Comparison of ENCODE assay signal across 12 mouse cellular contexts in genomic region chr9:99871556-99872203, GRCm38 (mm10). TPM values are rescaled to one million over a fixed set of nuclear protein-coding genes. Genes with fewer than 3 reads are reported as not detected.
DNase-seq lines count a peak whose midpoint lies in the region; ATAC-seq and TF ChIP-seq lines count a peak whose summit lies in the region.
"Had no signal": no experiment of that assay in that cellular context is flagged by ENCODE, and none has a peak within 500 bp of the region (broad histone marks: within the 10 kb centered on the region; RNA-seq: fewer than 3 reads in every experiment).

No protein-coding gene starts in this region.

- WGBS in forebrain, embryonic 12.5 days: under 1% methylated on average over 33 of the region's 34 CpGs
- under 1% methylated on average over 34 of the region's 34 CpGs for WGBS in limb, embryonic 15.5 days
- WGBS in stomach, embryonic 16.5 days: 1% methylated on average over 34 of the region's 34 CpGs
- 2% methylated on average over 34 of the region's 34 CpGs for WGBS in lung, adult 2 months

- H3K27me3 ChIP-seq in forebrain, embryonic 12.5 days: peaks cover 97% of the 10 kb centered on the region
- H3K27me3 ChIP-seq in limb, embryonic 15.5 days: peaks cover 99% of the 10 kb centered on the region
- peaks cover 88% of the 10 kb centered on the region for H3K27me3 ChIP-seq in stomach, embryonic 16.5 days (ENCODE audit: control insufficient read depth, insufficient read depth, low read length)

- peak overlapping the region; percentile 41 for H3K4me2 ChIP-seq in forebrain, embryonic 12.5 days
- peak overlapping the region; percentile 26 for H3K4me2 ChIP-seq in limb, embryonic 15.5 days
- peak overlapping the region; percentile 10; the same call in 1 of the 2 replicates for H3K4me2 ChIP-seq in stomach, embryonic 16.5 days (ENCODE audit: low read depth, low read length)

- no peaks in the 10 kb centered on the region for H3K36me3 ChIP-seq in forebrain, embryonic 12.5 days (replicated peaks)
- no peaks in the 10 kb centered on the region for H3K36me3 ChIP-seq in limb, embryonic 15.5 days
- no peaks in the 10 kb centered on the region for H3K36me3 ChIP-seq in stomach, embryonic 16.5 days (ENCODE audit: control insufficient read depth, insufficient read depth, low read length)

- no peaks in the 10 kb centered on the region for H3K9me3 ChIP-seq in forebrain, embryonic 12.5 days
- no peaks in the 10 kb centered on the region for H3K9me3 ChIP-seq in limb, embryonic 15.5 days
- no peaks in the 10 kb centered on the region for H3K9me3 ChIP-seq in stomach, embryonic 16.5 days (replicated peaks; ENCODE audit: control insufficient read depth, low read length)

- no peak for TF ChIP-seq CTCF in lung, adult 2 months (IDR thresholded peaks at IDR 0.05; ENCODE audit: insufficient read depth, low read length)

- no peak overlapping the region for H3K9ac ChIP-seq in forebrain, embryonic 12.5 days
- no peak overlapping the region for H3K9ac ChIP-seq in limb, embryonic 15.5 days
- no peak overlapping the region for H3K9ac ChIP-seq in stomach, embryonic 16.5 days (ENCODE audit: low read length)

- H3K4me1 ChIP-seq in forebrain, embryonic 12.5 days: peaks cover 67% of the 10 kb centered on the region
- peaks cover 56% of the 10 kb centered on the region for H3K4me1 ChIP-seq in limb, embryonic 15.5 days
- H3K4me1 ChIP-seq in stomach, embryonic 16.5 days (ENCODE audit: control insufficient read depth, insufficient read depth, low read length): peaks cover 15% of the 10 kb centered on the region
- H3K4me1 ChIP-seq in lung, adult 2 months (ENCODE audit: control insufficient read depth, insufficient read depth, low read length): no peaks in the 10 kb centered on the region

- H3K27ac ChIP-seq in forebrain, embryonic 12.5 days: no peak overlapping the region
- no peak overlapping the region for H3K27ac ChIP-seq in limb, embryonic 15.5 days
- H3K27ac ChIP-seq in stomach, embryonic 16.5 days (ENCODE audit: low read length): no peak overlapping the region

- no peak for TF ChIP-seq POLR2A in lung, adult 2 months (IDR thresholded peaks at IDR 0.05; ENCODE audit: borderline replicate concordance, extremely low read depth, low read depth, low read length)

- ATAC-seq in forebrain, embryonic 12.5 days (ENCODE audit: low FRiP score): no peak
- no peak for ATAC-seq in limb, embryonic 15.5 days (ENCODE audit: insufficient number of reproducible peaks, low FRiP score, low TSS enrichment, low read depth)
- ATAC-seq in stomach, embryonic 16.5 days (ENCODE audit: insufficient read depth, low FRiP score): no peak

- peak overlapping the region; percentile 24 for H3K4me3 ChIP-seq in forebrain, embryonic 12.5 days (replicated peaks)
- peak overlapping the region; percentile 14 for H3K4me3 ChIP-seq in limb, embryonic 15.5 days
- H3K4me3 ChIP-seq in stomach, embryonic 16.5 days (replicated peaks; ENCODE audit: low read length): 0 out of 2 replicates have a peak overlapping the region, but pooled peaks have one; percentile 5
- H3K4me3 ChIP-seq in lung, adult 2 months (replicated peaks; ENCODE audit: extremely low read depth, low read depth, low read length): no peak overlapping the region

- peak; percentile 17 for DNase-seq in right cerebral cortex, postnatal 25 days
- DNase-seq in right cerebral cortex, postnatal 4 days: no peak
- no peak for DNase-seq in right cerebral cortex, adult 18-20 months
- no peak for DNase-seq in lung, adult 2 months
- DNase-seq in yolk sac, embryonic 10.5 days (ENCODE audit: low spot score): no peak
- DNase-seq: cerebellum, adult 18-20 months; spleen, adult 18-20 months had no signal

RNA-seq across cellular contexts. Expression of gene Sox14, which starts 4.3 kb away (rescaled TPM):
- polyA plus RNA-seq in forebrain, embryonic 12.5 days (2016; fragmentation: Nextera tagmentation; extraction: Ambion mirVana): 4.7 and 6.6 TPM in 2 replicates
- polyA plus RNA-seq in limb, embryonic 15.5 days (2015; fragmentation: Nextera tagmentation; extraction: Ambion mirVana): not detected in 2 replicates
- polyA plus RNA-seq in stomach, embryonic 16.5 days (2015; fragmentation: Nextera tagmentation; extraction: Ambion mirVana): not detected in 2 replicates
- not detected in 2 replicates for polyA plus RNA-seq in lung, adult 2 months (2012; rRNA removed)
- polyA plus RNA-seq: kidney, embryonic 14.5 days; liver, adult 2 months had no signal
